Mouse (Mus musculus): ENCODE data around the gene Syt5.
"Not testable (repeated sequence)": the region's sequence is repeated elsewhere in the genome, so short reads cannot be mapped to it uniquely, and the experiment has no call there.

The Syt5 gene

GRCm38 (mm10) chr7:4547221-4547641 is at the start of gene Syt5:
Gene Syt5 (minus strand): TSS chr7:4547541.
- peak; percentile 55 for DNase-seq

GRCm38 (mm10) chr7:4597046-4597445 is 49.7 kb upstream of the Syt5 start:
- DNase-seq = not testable (repeated sequence)

GRCm38 (mm10) chr7:4581481-4581880 is 34.1 kb upstream of the Syt5 start:
- not testable (repeated sequence) for DNase-seq

- not testable (repeated sequence) for DNase-seq
These were observed 25.0 kb upstream of the Syt5 start for GRCm38 (mm10) chr7:4572361-4572760.

GRCm38 (mm10) chr7:4562660-4563059 is 15.3 kb upstream of the Syt5 start:
- DNase-seq = no peak

- no peak for DNase-seq
These were observed 9.8 kb upstream of the Syt5 start for GRCm38 (mm10) chr7:4557167-4557560.

GRCm38 (mm10) chr7:4556256-4557166 is 9.2 kb upstream of the Syt5 start:
- DNase-seq = peak; percentile 81

GRCm38 (mm10) chr7:4546591-4547131 is 680 bp downstream of the Syt5 start:
- DNase-seq = peak; percentile 83

GRCm38 (mm10) chr7:4546050-4546449 is 1.3 kb downstream of the Syt5 start:
- DNase-seq = no peak

GRCm38 (mm10) chr7:4542013-4542412 is 5.3 kb downstream of the Syt5 start:
- no peak for DNase-seq

GRCm38 (mm10) chr7:4541344-4541743 is 6.0 kb downstream of the Syt5 start:
- no peak for DNase-seq

- no peak for DNase-seq
These were observed 8.3 kb downstream of the Syt5 start for GRCm38 (mm10) chr7:4539019-4539418.

GRCm38 (mm10) chr7:4537181-4537580 is 10.2 kb downstream of the Syt5 start:
- DNase-seq = no peak

GRCm38 (mm10) chr7:4536369-4536768 is 11.0 kb downstream of the Syt5 start:
- DNase-seq = no peak

GRCm38 (mm10) chr7:4532005-4532729 is 15.2 kb downstream of the Syt5 start, which contains the start of gene Dnaaf3:
Gene Dnaaf3 (minus strand): TSS chr7:4532453.
- DNase-seq = no peak

GRCm38 (mm10) chr7:4530166-4530565 is 17.2 kb downstream of the Syt5 start:
- not testable (repeated sequence) for DNase-seq

- no peak for DNase-seq
These were observed 20.0 kb downstream of the Syt5 start for GRCm38 (mm10) chr7:4527302-4527689.

GRCm38 (mm10) chr7:4526341-4527301 is 20.7 kb downstream of the Syt5 start:
- DNase-seq = peak; percentile 72

GRCm38 (mm10) chr7:4524212-4524922 is 23.0 kb downstream of the Syt5 start, which contains the start of gene Tnni3:
Gene Tnni3 (minus strand): TSS chr7:4524229.
- not testable (repeated sequence) for DNase-seq

- DNase-seq = no peak
These were observed 23.9 kb downstream of the Syt5 start for GRCm38 (mm10) chr7:4523205-4524130.

All from cerebellum, adult 11-12 months (tissue).